Mouse (Mus musculus): ENCODE data around the gene Unkl. TPM values are rescaled to one million over a fixed set of nuclear protein-coding genes. Genes with fewer than 3 reads are reported as not detected.

Gene Unkl
- polyA plus RNA-seq, 1 experiment from 2014 or later: 16.2 TPM

DNA sequence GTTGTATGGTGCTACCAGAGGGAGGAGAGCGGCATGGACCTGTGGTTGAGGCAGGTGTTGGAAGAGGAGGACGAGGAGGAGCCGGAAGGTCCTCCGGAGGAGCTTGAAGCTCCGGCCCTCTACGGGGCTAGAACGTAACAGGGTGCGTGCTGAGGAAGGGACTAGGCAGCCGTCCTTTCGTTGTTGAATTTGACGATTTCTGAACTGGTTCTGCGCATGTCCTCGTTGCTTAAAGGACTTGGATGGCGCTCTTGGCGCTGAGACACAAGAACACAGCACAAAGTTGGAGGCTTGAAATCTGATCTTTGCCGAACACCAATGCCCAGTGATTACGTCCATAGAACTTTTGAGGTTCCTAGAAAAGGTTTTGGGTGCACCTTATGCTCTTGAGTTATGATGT lies 3.2 kb upstream of the Unkl start:
- ATAC-seq (ENCODE audit: low FRiP score, low read depth): 0 out of 2 replicates have a peak, but pooled peaks have one; percentile 9
- Histone ChIP-seq H3K27ac (replicated peaks) (peak overlapping the region; percentile 63), H3K4me3 (peak overlapping the region; percentile 75), H3K27me3 (no peaks in the 10 kb centered on the region), H3K9me3 (no peaks in the 10 kb centered on the region), H3K9ac (peak overlapping the region; percentile 72), H3K36me3 (no peaks in the 10 kb centered on the region), H3K4me2 (peak overlapping the region; percentile 95), H3K4me1 (replicated peaks) (peaks cover 39% of the 10 kb centered on the region)
- 9% methylated on average over 17 of the region's 17 CpGs for WGBS

DNA sequence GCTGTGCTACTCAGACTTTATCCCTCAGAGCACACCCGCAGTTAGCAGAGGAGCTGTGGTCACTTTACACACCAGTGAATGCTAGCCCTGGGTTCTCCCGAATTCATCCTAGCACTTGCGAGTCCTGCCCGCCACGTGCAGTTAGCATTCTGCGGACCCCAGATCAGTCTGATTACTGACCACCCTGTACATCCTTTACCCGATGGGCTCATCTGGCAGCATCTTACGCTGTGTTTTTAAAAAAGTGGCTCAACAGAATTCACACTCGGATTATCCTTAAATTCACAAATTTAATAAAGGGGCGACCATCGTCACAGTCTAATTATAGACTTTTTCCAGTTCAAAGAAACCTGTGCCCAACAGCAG lies 430 bp upstream of the Unkl start:
- Histone ChIP-seq H3K4me2 (peak overlapping the region; percentile 90), H3K4me1 (replicated peaks) (peaks cover 45% of the 10 kb centered on the region), H3K36me3 (peaks cover 12% of the 10 kb centered on the region), H3K9ac (peak overlapping the region; percentile 89), H3K27me3 (no peaks in the 10 kb centered on the region), H3K27ac (replicated peaks) (peak overlapping the region; percentile 81), H3K9me3 (no peaks in the 10 kb centered on the region), H3K4me3 (peak overlapping the region; percentile 83)
- no peak for ATAC-seq (ENCODE audit: low FRiP score, low read depth)
- 4% methylated on average over 11 of the region's 11 CpGs for WGBS

DNA sequence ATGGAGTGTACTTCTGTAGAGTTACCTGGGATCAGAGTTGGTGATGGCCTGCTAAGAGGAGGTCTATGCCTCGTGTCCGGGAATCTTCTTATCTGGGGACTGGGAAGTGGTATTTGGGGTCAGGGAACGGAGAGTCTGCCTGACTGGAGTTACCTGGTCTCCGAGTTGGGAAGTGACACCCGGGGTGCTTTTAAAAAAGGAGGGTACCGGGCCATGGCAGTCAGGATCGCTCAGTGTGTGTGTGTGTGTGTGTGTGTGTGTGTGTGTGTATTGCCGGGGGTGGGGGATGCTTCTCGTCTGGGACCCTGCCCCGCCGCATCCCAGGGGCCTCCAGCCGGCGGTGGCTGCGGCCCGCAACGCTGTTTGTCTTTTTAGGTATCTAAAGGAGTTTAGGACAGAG lies 894 bp downstream of the Unkl start:
- no peak overlapping the region for H3K27ac ChIP-seq (replicated peaks)
- peaks cover 15% of the 10 kb centered on the region for H3K36me3 ChIP-seq
- H3K9ac ChIP-seq: peak overlapping the region; percentile 89
- H3K4me2 ChIP-seq: peak overlapping the region; percentile 90
- WGBS: 7% methylated on average over 16 of the region's 16 CpGs
- peaks cover 37% of the 10 kb centered on the region for H3K4me1 ChIP-seq (replicated peaks)
- peak overlapping the region; percentile 83 for H3K4me3 ChIP-seq
- no peaks in the 10 kb centered on the region for H3K27me3 ChIP-seq
- H3K9me3 ChIP-seq: no peaks in the 10 kb centered on the region
- no peak; the same call in 1 of the 2 replicates for ATAC-seq (ENCODE audit: low FRiP score, low read depth)

DNA sequence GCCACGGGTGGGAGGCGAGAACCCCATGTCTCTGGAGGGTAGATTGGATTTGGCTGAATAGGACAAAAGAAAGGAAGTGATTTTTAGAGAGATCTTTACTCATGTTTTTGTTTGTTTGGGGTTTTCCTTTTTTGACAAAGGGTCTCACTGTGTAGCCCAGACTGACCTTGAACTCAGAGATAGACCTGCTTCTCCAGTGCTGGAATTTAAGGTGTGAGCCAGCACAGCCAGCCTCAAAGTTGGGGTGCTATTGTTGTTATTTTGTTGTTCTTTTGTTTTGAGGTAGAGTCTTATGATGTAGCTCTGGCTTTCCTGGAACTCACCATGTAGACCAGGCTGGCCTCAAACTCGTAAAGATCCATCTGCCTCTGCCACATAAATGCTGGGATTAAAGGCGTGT lies 14.2 kb downstream of the Unkl start:
- Histone ChIP-seq H3K27ac (replicated peaks) (no peak overlapping the region), H3K4me3 (no peak overlapping the region), H3K9ac (no peak overlapping the region), H3K9me3 (no peaks in the 10 kb centered on the region), H3K4me2 (no peak overlapping the region), H3K27me3 (no peaks in the 10 kb centered on the region), H3K36me3 (peaks cover 68% of the 10 kb centered on the region), H3K4me1 (replicated peaks) (no peaks in the 10 kb centered on the region)
- WGBS: 92% methylated on average over 4 of the region's 4 CpGs
- no peak for ATAC-seq (ENCODE audit: low FRiP score, low read depth)

DNA sequence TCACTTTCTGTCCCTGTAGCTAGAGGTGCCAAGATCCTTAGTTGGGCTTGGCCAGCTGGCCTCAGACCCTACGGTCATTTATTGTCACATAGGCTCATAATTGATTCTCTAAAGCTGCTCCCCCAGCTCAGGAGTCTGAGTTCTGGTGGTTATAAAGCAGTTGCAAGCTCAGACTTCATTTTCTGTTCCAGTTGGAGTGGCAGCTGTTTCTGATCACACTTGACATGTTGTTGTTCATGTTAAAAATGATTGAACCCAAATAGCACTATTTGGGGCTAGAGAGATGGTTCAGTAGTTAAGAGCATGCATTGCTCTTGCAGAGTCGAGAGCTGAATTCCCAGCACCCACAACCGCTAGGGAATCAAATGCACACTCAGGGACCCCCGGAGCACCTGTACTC lies 21.8 kb downstream of the Unkl start:
- ATAC-seq (ENCODE audit: low FRiP score, low read depth): no peak
- Histone ChIP-seq H3K36me3 (peaks cover 76% of the 10 kb centered on the region), H3K9ac (no peak overlapping the region), H3K4me2 (no peak overlapping the region), H3K9me3 (no peaks in the 10 kb centered on the region), H3K4me1 (replicated peaks) (no peaks in the 10 kb centered on the region), H3K4me3 (no peak overlapping the region), H3K27me3 (no peaks in the 10 kb centered on the region), H3K27ac (replicated peaks) (no peak overlapping the region)
- WGBS: 95% methylated on average over 4 of the region's 4 CpGs

DNA sequence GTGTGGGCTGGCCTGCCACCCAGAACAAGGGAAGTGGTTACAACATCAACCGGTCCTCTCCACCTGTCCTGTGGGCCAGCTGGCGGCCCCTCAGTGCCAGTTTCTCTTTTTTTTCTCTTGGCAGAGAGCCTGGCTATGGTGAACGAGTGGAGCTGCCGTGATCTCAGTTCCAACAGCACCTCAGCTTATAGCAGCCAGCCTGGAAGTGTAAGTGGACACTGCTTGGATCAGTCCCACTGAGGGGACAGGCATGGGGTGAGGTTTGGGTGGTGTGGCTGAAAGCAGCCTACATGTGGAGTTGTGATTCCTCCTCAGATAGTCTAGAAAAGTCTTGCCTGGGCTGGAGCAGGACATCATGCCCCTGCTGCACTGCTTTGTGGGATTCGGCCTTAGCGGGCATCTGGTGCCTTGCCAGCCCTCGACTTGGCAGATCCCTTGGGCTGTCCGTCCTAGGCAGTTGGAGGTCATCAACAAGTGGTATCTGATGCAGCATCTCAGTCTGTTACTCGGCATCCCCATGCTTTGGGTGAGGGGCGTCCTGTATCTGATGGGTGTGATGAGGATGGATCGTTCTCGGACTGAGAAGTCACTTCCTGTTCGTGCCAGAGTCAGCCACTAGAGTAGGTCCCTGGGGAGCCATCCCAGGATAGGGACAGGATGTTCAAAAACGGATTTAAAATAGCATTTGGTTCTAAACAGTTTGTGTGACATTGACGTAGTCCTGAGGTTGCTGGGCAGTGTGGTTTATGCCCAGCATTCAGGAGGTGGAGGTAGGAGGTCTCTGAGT lies 22.7 kb downstream of the Unkl start:
- Histone ChIP-seq H3K4me3 (no peak overlapping the region), H3K27ac (replicated peaks) (no peak overlapping the region), H3K4me1 (replicated peaks) (no peaks in the 10 kb centered on the region), H3K4me2 (no peak overlapping the region), H3K9me3 (no peaks in the 10 kb centered on the region), H3K27me3 (no peaks in the 10 kb centered on the region), H3K9ac (no peak overlapping the region), H3K36me3 (peaks cover 70% of the 10 kb centered on the region)
- no peak for ATAC-seq (ENCODE audit: low FRiP score, low read depth)
- 82% methylated on average over 15 of the region's 15 CpGs for WGBS

DNA sequence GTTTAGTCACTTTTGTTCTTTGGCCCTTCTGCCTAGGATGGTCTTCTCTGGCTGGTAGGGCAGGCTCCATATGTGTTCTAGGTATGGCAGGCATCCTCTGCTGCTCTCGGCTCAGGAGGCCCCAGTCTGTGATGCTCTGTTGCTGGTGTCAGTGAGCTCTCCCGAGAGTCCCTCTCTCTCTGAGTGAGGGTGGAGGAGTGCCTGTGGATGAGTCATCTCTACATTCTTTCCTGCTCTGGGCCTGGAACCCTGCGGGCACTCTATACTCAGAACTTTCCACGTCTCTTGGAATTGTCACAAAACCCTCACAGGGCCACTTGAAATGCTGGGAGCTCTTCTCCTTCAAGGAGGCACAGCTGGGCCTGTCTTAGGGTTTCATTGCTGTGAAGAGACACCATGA lies 23.5 kb downstream of the Unkl start:
- Histone ChIP-seq H3K27ac (replicated peaks) (no peak overlapping the region), H3K9me3 (no peaks in the 10 kb centered on the region), H3K4me3 (no peak overlapping the region), H3K27me3 (no peaks in the 10 kb centered on the region), H3K9ac (no peak overlapping the region), H3K4me1 (replicated peaks) (no peaks in the 10 kb centered on the region), H3K36me3 (peaks cover 71% of the 10 kb centered on the region), H3K4me2 (no peak overlapping the region)
- 94% methylated on average over 4 of the region's 4 CpGs for WGBS
- ATAC-seq (ENCODE audit: low FRiP score, low read depth): no peak

DNA sequence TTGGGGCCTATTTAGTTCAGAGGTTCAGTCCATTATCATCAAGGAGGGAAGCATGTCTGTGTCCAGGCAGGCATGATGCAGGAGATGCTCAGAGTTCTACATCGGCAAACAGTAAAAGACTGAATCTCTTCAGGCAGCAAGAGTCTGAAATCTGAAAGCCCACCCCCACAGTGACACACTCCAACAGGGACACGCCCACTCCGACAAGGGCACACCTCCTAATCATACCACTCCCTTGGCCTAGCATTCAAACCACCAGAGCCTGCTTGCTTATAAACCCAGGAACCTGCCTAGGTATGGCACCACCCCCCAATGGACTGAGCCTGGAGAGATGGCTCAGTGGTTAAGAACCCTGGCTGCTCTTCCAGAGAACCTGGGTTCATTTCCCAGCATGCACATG lies 27.2 kb downstream of the Unkl start:
- ATAC-seq (ENCODE audit: low FRiP score, low read depth): no peak
- H3K27ac ChIP-seq (replicated peaks): no peak overlapping the region
- WGBS: 85% methylated on average over 3 of the region's 3 CpGs

DNA sequence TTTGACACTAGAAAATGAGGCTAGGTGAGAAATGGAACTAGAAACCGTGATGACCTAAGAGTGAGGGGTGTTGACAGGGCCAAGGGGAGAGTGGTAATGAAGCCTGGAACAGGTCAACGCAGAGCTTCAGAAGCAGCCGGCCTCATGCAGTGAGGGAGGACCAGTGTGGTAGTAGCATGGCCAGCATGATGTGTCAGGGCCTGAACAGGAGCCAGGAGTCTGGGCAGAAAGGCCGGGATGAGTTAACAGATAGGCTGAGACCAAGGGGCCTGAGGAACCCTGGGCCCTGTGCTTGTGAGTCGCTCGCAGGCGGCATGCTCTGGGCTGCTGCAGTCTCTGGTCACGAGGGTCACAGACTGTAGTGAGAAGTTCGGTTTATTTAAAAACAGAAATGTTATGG lies 30.8 kb downstream of the Unkl start:
- no peak overlapping the region for H3K4me3 ChIP-seq
- 91% methylated on average over 9 of the region's 9 CpGs for WGBS
- H3K9ac ChIP-seq: no peak overlapping the region
- H3K27ac ChIP-seq (replicated peaks): no peak overlapping the region
- no peak for ATAC-seq (ENCODE audit: low FRiP score, low read depth)
- no peak overlapping the region for H3K4me2 ChIP-seq
- peaks cover 19% of the 10 kb centered on the region for H3K4me1 ChIP-seq (replicated peaks)
- no peaks in the 10 kb centered on the region for H3K27me3 ChIP-seq
- H3K36me3 ChIP-seq: peaks cover 25% of the 10 kb centered on the region
- no peaks in the 10 kb centered on the region for H3K9me3 ChIP-seq

More for the DNA sequence above, 27.2 kb downstream of the Unkl start:
- Histone ChIP-seq H3K36me3 (peaks cover 52% of the 10 kb centered on the region), H3K4me1 (replicated peaks) (no peaks in the 10 kb centered on the region), H3K27me3 (no peaks in the 10 kb centered on the region), H3K4me3 (no peak overlapping the region), H3K9ac (no peak overlapping the region), H3K9me3 (no peaks in the 10 kb centered on the region), H3K4me2 (no peak overlapping the region)

DNA sequence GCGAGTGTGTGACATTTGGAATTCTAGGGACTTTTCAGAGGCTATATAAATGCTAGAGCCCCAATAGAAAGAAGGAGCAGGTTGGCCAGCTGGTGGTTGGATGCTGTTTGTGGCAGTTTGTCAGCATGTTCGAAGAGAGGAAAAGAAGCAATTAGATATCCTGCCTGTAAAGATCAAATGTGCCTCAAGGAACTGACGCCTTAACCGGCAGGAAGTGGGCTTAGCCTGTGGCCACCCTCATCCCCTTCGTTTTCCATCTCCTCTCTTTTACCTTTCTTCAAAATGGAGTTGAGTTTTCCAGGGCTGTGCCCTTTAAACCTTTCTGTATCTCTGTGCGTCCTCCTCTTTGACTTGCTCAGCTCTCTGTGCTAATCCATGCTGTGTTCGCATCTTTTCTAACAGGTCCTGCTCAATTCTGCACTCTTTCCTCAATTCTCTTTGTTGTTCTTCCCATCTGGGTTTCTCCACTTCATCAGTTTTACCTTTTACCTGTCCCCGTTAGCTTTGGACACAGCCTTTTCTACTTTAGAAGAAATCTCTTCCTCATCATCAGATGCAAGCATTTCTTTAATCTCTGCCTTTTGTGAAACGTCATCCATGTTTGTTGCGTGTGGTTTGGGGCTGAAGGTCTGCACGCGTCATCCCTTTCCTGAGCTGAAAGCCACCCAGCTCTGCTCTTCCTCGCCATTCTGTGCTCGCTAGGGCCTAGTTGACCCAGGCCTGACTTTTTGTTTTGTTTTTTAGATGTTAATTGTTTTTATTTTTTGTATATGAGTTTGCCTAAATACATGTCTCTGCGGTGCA lies 31.5 kb downstream of the Unkl start:
- ATAC-seq (ENCODE audit: low FRiP score, low read depth): no peak
- H3K27ac ChIP-seq (replicated peaks): no peak overlapping the region
- no peaks in the 10 kb centered on the region for H3K9me3 ChIP-seq
- H3K9ac ChIP-seq: no peak overlapping the region
- H3K36me3 ChIP-seq: peaks cover 18% of the 10 kb centered on the region
- H3K4me3 ChIP-seq: no peak overlapping the region
- 95% methylated on average over 15 of the region's 15 CpGs for WGBS
- peaks cover 19% of the 10 kb centered on the region for H3K4me1 ChIP-seq (replicated peaks)
- H3K27me3 ChIP-seq: no peaks in the 10 kb centered on the region
- H3K4me2 ChIP-seq: no peak overlapping the region

DNA sequence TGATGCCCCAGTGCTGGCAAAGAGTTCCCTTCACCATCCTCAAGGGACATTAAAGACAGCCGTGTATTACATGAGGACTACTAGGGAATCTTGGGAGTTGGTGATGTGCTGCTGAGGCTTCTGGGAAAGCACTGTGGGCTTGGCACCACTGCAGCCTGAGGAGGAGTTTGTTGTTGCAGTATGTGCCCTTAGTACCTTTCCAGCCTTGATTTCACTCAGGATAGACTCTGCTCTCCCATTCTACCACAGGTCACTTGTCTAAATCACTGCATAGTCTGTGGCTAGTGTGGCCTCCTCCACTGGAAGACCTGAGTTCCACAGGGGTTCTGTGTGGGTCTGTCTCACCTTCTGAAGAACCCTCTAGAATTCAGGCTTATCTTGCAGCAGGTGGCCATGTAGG lies 32.5 kb downstream of the Unkl start:
- H3K36me3 ChIP-seq: peaks cover 11% of the 10 kb centered on the region
- H3K27me3 ChIP-seq: no peaks in the 10 kb centered on the region
- no peak overlapping the region for H3K4me2 ChIP-seq
- no peak for ATAC-seq (ENCODE audit: low FRiP score, low read depth)
- H3K4me1 ChIP-seq (replicated peaks): peaks cover 19% of the 10 kb centered on the region
- 61% methylated on average over 1 of the region's 1 CpGs for WGBS
- H3K9ac ChIP-seq: no peak overlapping the region
- H3K4me3 ChIP-seq: no peak overlapping the region
- H3K9me3 ChIP-seq: no peaks in the 10 kb centered on the region
- H3K27ac ChIP-seq (replicated peaks): peak overlapping the region; percentile 78; the same call in 1 of the 2 replicates

DNA sequence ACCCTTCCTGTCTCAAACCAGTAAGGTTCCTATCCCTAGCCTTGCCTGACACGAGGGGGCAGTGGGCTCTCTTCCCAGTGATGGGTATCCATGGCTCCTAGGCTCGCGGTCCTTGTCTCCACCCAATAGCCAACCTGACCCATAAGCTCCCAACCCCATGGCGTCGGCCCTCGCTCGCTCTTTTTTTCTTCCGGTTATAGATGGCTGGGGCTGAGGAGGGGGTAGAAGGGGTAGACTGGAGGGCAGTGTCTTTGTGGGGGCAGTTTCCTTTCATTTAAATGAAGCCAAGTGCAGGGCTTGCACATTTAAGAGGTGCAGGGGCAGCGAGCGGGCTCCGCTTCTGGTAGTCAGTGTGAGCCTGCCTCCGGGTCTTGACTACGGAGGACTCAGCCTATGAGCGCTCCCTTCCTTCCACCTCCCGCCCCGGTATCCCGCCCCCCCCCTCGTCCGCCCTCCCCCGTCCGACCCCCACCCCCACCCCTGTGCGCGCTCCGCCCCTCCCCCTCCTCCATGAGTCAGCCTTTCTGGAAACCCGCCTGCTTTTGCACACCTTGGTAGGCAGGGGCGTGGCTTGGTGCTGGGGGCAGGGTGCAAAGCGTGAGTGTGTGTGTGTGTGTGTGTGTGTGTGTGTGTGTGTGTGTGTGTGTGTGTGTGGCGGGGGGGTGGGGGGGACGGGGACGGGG lies 33.8 kb downstream of the Unkl start:
- ATAC-seq (ENCODE audit: low FRiP score, low read depth): peak; percentile 92
- Histone ChIP-seq H3K36me3 (peaks cover 4% of the 10 kb centered on the region; the same call in 1 of the 2 replicates), H3K4me3 (peak overlapping the region; percentile 42), H3K27ac (replicated peaks) (peak overlapping the region; percentile 78), H3K4me1 (replicated peaks) (peaks cover 19% of the 10 kb centered on the region), H3K9me3 (no peaks in the 10 kb centered on the region), H3K4me2 (peak overlapping the region; percentile 77), H3K27me3 (no peaks in the 10 kb centered on the region), H3K9ac (peak overlapping the region; percentile 44)
- WGBS: 2% methylated on average over 19 of the region's 30 CpGs
